Mouse (Mus musculus) spleen, adult 2 months (tissue): ENCODE data around the gene Mettl8.

Experiments used
- CTCF ChIP-seq: fragments of 200-500 bp; IDR thresholded peaks from 2 replicates; pipeline ENCODE4 v1.5.1; 2011; ENCODE audit warnings: mild to moderate bottlenecking, inconsistent platforms; ENCODE audit not compliant: insufficient read depth, insufficient read length, insufficient replicate concordance; ENCODE audit errors: extremely low read depth
- POLR2A ChIP-seq: fragments of 200-500 bp; IDR thresholded peaks from 2 replicates; pipeline ENCODE4 v1.6.1; 2011; ENCODE audit warnings: low read depth, low read length, inconsistent platforms

DNA sequence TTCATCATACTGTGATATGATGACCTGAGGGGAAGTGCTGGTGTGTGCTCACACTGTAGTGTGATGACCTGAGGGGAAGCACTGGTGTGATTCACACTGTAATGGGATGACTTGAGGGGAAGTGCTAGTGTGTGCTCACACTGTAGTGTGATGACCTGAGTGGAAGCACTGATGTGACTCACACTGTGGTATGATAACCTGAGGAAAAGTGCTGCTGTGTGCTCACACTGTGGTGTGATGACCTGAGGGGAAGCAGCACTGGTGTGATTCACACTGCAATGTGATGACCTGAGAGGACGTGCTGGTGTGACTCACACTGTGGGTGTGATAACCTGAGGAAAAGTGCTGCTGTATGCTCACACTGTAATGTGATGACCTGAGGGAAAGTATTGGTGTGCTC is 52.9 kb downstream of the Mettl8 start:
- no peak for TF ChIP-seq CTCF
- TF ChIP-seq POLR2A = no peak
